Mouse (Mus musculus) stomach, postnatal 0 days (tissue): ENCODE measurements around the gene Sgcb. TPM values are rescaled to one million over a fixed set of nuclear protein-coding genes. Genes with fewer than 3 reads are reported as not detected.

ENCODE experiments used
- ATAC-seq: fragments of 200-750 bp; cut with Nextera tagmentation; 2 replicates; pipeline ENCODE4 v1.8.0; 2017; ENCODE audit not compliant: low FRiP score, low TSS enrichment
- DNase-seq: peaks from one replicate; pipeline ENCODE4 v3.0.0-alpha.2; 2016; ENCODE audit warnings: low spot score
- H3K27ac ChIP-seq: fragments of 300-500 bp; sonication (generic); replicated peaks from 2 replicates; pipeline ENCODE4 v1.5.1; 2014; ENCODE audit warnings: mild to moderate bottlenecking, control low read depth
- H3K27me3 ChIP-seq: fragments of 300-500 bp; sonication (generic); 2 replicates; pipeline ENCODE4 v1.6.1; 2014; ENCODE audit warnings: low read length; ENCODE audit not compliant: control insufficient read depth, insufficient read depth
- H3K36me3 ChIP-seq: fragments of 300-500 bp; sonication (generic); 2 replicates; pipeline ENCODE4 v1.6.1; 2014; ENCODE audit warnings: low read length, mixed read lengths; ENCODE audit not compliant: control insufficient read depth, insufficient read depth
- H3K4me1 ChIP-seq: fragments of 300-500 bp; sonication (generic); replicated peaks from 2 replicates; pipeline ENCODE4 v1.6.1; 2014; ENCODE audit warnings: antibody characterized with exemption; ENCODE audit not compliant: control insufficient read depth, insufficient read depth
- H3K4me2 ChIP-seq: fragments of 300-500 bp; sonication (generic); replicated peaks from 2 replicates; pipeline ENCODE4 v1.6.1; 2014; ENCODE audit warnings: low read depth, mild to moderate bottlenecking, control low read depth, moderate library complexity
- H3K4me3 ChIP-seq: fragments of 300-500 bp; sonication (generic); 2 replicates; pipeline ENCODE4 v1.5.1; 2014; ENCODE audit warnings: low read depth, low read length, control low read depth
- H3K9ac ChIP-seq: fragments of 300-500 bp; sonication (generic); 2 replicates; pipeline ENCODE4 v1.6.1; 2014; ENCODE audit warnings: mild to moderate bottlenecking, low read length, control low read depth, mixed read lengths
- H3K9me3 ChIP-seq: fragments of 300-500 bp; sonication (generic); 2 replicates; pipeline ENCODE4 v1.6.1; 2016; ENCODE audit warnings: low read length; ENCODE audit not compliant: control insufficient read depth
- CTCF ChIP-seq: IDR thresholded peaks from 2 replicates; pipeline ENCODE4 v1.5.1; 2016; ENCODE audit warnings: antibody characterized with exemption, low read depth, mild to moderate bottlenecking, moderate library complexity
- EP300 ChIP-seq: optimal IDR thresholded peaks from 2 replicates; pipeline ENCODE3; 2016; ENCODE audit warnings: antibody characterized with exemption
- WGBS: fragments of 180-500 bp; shearing (Covaris S2); extraction: QIAGEN DNeasy Blood & Tissue Kit; methylation state at CpG from one replicate; pipeline ENCODE4 v1.1.7; 2014; 5-methylcytosine and 5-hydroxymethylcytosine counted together
- polyA plus RNA-seq: library from polyadenylated mRNA; unstranded; fragments of >200 nt; fragmentation: Nextera tagmentation; extraction: Ambion mirVana; gene quantifications from 2 replicates; pipeline ENCODE4 v1.2.1, GENCODE M21; 2015

Sgcb gene
- polyA plus RNA-seq, 1 experiment from 2014 or later: 12.7 TPM

GRCm38 (mm10) chr5:73642091-73642490 lies 5.5 kb downstream of the Sgcb start:
- no peak overlapping the region for H3K4me2 ChIP-seq
- DNase-seq (peak; percentile 46), ATAC-seq (no peak)
- no peaks in the 10 kb centered on the region for H3K36me3 ChIP-seq
- H3K27ac ChIP-seq: no peak overlapping the region
- H3K4me3 ChIP-seq: no peak overlapping the region
- TF ChIP-seq EP300: no peak
- TF ChIP-seq CTCF: peak; percentile 70
- no peaks in the 10 kb centered on the region for H3K27me3 ChIP-seq
- no peak overlapping the region for H3K9ac ChIP-seq
- no peaks in the 10 kb centered on the region for H3K4me1 ChIP-seq
- H3K9me3 ChIP-seq: no peaks in the 10 kb centered on the region
- WGBS: 83% methylated on average over 4 of the region's 4 CpGs

- ATAC-seq (no peak), DNase-seq (no peak)
- TF ChIP-seq CTCF (no peak), EP300 (no peak)
- no peaks in the 10 kb centered on the region for H3K27me3 ChIP-seq
- no peaks in the 10 kb centered on the region for H3K9me3 ChIP-seq
- no peaks in the 10 kb centered on the region for H3K4me1 ChIP-seq
- no peak overlapping the region for H3K27ac ChIP-seq
- 90% methylated on average over 3 of the region's 3 CpGs for WGBS
- H3K4me2 ChIP-seq: no peak overlapping the region
- no peak overlapping the region for H3K4me3 ChIP-seq
- no peak overlapping the region for H3K9ac ChIP-seq
- no peaks in the 10 kb centered on the region for H3K36me3 ChIP-seq
Measured at GRCm38 (mm10) chr5:73641058-73641457, 6.5 kb downstream of the Sgcb start.

- DNase-seq (no peak), ATAC-seq (peak; percentile 65; the same call in 1 of the 2 replicates)
- WGBS: 43% methylated on average over 8 of the region's 8 CpGs
- Histone ChIP-seq H3K9me3 (no peaks in the 10 kb centered on the region), H3K4me2 (no peak overlapping the region), H3K27ac (no peak overlapping the region), H3K27me3 (no peaks in the 10 kb centered on the region), H3K4me1 (no peaks in the 10 kb centered on the region), H3K9ac (no peak overlapping the region), H3K36me3 (peaks cover 3% of the 10 kb centered on the region), H3K4me3 (no peak overlapping the region)
- TF ChIP-seq EP300 (no peak), CTCF (peak; percentile 78)
Measured at GRCm38 (mm10) chr5:73637337-73638107, 10.1 kb downstream of the Sgcb start.

- no peak for ATAC-seq
- WGBS: 66% methylated on average over 8 of the region's 8 CpGs
- H3K27me3 ChIP-seq: no peaks in the 10 kb centered on the region
- no peak overlapping the region for H3K4me2 ChIP-seq
- H3K9ac ChIP-seq: no peak overlapping the region
- H3K9me3 ChIP-seq: no peaks in the 10 kb centered on the region
- peak; percentile 40 for DNase-seq
- no peak overlapping the region for H3K27ac ChIP-seq
- no peak overlapping the region for H3K4me3 ChIP-seq
- TF ChIP-seq CTCF (peak; percentile 85), EP300 (no peak)
- H3K4me1 ChIP-seq: no peaks in the 10 kb centered on the region
- H3K36me3 ChIP-seq: peaks cover 3% of the 10 kb centered on the region
Measured at GRCm38 (mm10) chr5:73633141-73633540, 14.4 kb downstream of the Sgcb start.

GRCm38 (mm10) chr5:73632291-73632690 lies 15.3 kb downstream of the Sgcb start, which contains the start of gene Lrrc66:
TSS of gene Lrrc66 (minus strand) at chr5:73632526.
- no peak for TF ChIP-seq CTCF
- no peak for TF ChIP-seq EP300
- 71% methylated on average over 8 of the region's 8 CpGs for WGBS
- ATAC-seq: no peak
- DNase-seq: peak; percentile 28
- Histone ChIP-seq H3K36me3 (peaks cover 3% of the 10 kb centered on the region), H3K27ac (no peak within 1 kb of the TSS), H3K4me3 (no peak within 1 kb of the TSS), H3K4me2 (no peak within 1 kb of the TSS), H3K27me3 (no peaks in the 10 kb centered on the region), H3K4me1 (no peaks in the 10 kb centered on the region), H3K9me3 (no peaks in the 10 kb centered on the region), H3K9ac (no peak within 1 kb of the TSS)

GRCm38 (mm10) chr5:73631001-73631558 lies 16.5 kb downstream of the Sgcb start:
- DNase-seq (no peak), ATAC-seq (no peak)
- peaks cover 3% of the 10 kb centered on the region for H3K36me3 ChIP-seq
- no peak overlapping the region for H3K9ac ChIP-seq
- no peak overlapping the region for H3K4me2 ChIP-seq
- H3K27ac ChIP-seq: no peak overlapping the region
- H3K27me3 ChIP-seq: no peaks in the 10 kb centered on the region
- no peaks in the 10 kb centered on the region for H3K4me1 ChIP-seq
- TF ChIP-seq CTCF (no peak), EP300 (no peak)
- no peak overlapping the region for H3K4me3 ChIP-seq
- H3K9me3 ChIP-seq: no peaks in the 10 kb centered on the region
- WGBS: 75% methylated on average over 10 of the region's 10 CpGs
